Mouse (Mus musculus): ENCODE measurements around the gene Gtf2h1. TPM values are rescaled to one million over a fixed set of nuclear protein-coding genes. Genes with fewer than 3 reads are reported as not detected.

The Gtf2h1 gene
- polyA plus RNA-seq, 1 experiment from 2014 or later, result 72.8 TPM

- no peak overlapping the region for H3K27ac ChIP-seq
- ATAC-seq, result no peak
- 90% methylated on average over 4 of the region's 4 CpGs for WGBS
- peaks cover 2% of the 10 kb centered on the region; the same call in 1 of the 2 replicates for H3K36me3 ChIP-seq
- H3K27me3 ChIP-seq (replicated peaks), result no peaks in the 10 kb centered on the region
- H3K4me3 ChIP-seq (replicated peaks), result no peak overlapping the region
- H3K4me2 ChIP-seq (replicated peaks), result no peak overlapping the region
- no peak overlapping the region for H3K9ac ChIP-seq
- peaks cover 38% of the 10 kb centered on the region for H3K4me1 ChIP-seq (replicated peaks)
- no peaks in the 10 kb centered on the region for H3K9me3 ChIP-seq
These were observed 47.7 kb downstream of the Gtf2h1 start for GRCm38 (mm10) chr7:46843576-46843975.

- Histone ChIP-seq H3K27ac (peak overlapping the region; percentile 90), H3K4me1 (replicated peaks) (peaks cover 23% of the 10 kb centered on the region), H3K4me3 (replicated peaks) (peak overlapping the region; percentile 69), H3K27me3 (replicated peaks) (no peaks in the 10 kb centered on the region), H3K9ac (peak overlapping the region; percentile 82), H3K9me3 (no peaks in the 10 kb centered on the region), H3K4me2 (replicated peaks) (peak overlapping the region; percentile 83), H3K36me3 (peaks cover 16% of the 10 kb centered on the region)
- under 1% methylated on average over 51 of the region's 51 CpGs for WGBS
- peak; percentile 92 for ATAC-seq
These were observed 49.5 kb downstream of the Gtf2h1 start for GRCm38 (mm10) chr7:46845211-46845977.

GRCm38 (mm10) chr7:46845978-46846485 lies 50.1 kb downstream of the Gtf2h1 start:
- peak overlapping the region; percentile 82 for H3K9ac ChIP-seq
- H3K4me3 ChIP-seq (replicated peaks), result peak overlapping the region; percentile 69
- no peak for ATAC-seq
- no peaks in the 10 kb centered on the region for H3K9me3 ChIP-seq
- peaks cover 21% of the 10 kb centered on the region for H3K36me3 ChIP-seq
- 0% methylated on average over 36 of the region's 36 CpGs for WGBS
- peak overlapping the region; percentile 83 for H3K4me2 ChIP-seq (replicated peaks)
- no peaks in the 10 kb centered on the region for H3K27me3 ChIP-seq (replicated peaks)
- H3K4me1 ChIP-seq (replicated peaks), result peaks cover 19% of the 10 kb centered on the region
- H3K27ac ChIP-seq, result peak overlapping the region; percentile 90

- H3K4me1 ChIP-seq (replicated peaks), result peaks cover 14% of the 10 kb centered on the region
- H3K4me2 ChIP-seq (replicated peaks), result peak overlapping the region; percentile 83
- H3K27me3 ChIP-seq (replicated peaks), result no peaks in the 10 kb centered on the region
- H3K9me3 ChIP-seq, result no peaks in the 10 kb centered on the region
- H3K36me3 ChIP-seq, result peaks cover 27% of the 10 kb centered on the region
- peak; percentile 35 for ATAC-seq
- H3K9ac ChIP-seq, result peak overlapping the region; percentile 82
- WGBS, result 1% methylated on average over 28 of the region's 28 CpGs
- peak overlapping the region; percentile 90 for H3K27ac ChIP-seq
- peak overlapping the region; percentile 69 for H3K4me3 ChIP-seq (replicated peaks)
These were observed 50.8 kb downstream of the Gtf2h1 start for GRCm38 (mm10) chr7:46846486-46847244.

- no peak overlapping the region for H3K4me2 ChIP-seq (replicated peaks)
- H3K9me3 ChIP-seq, result no peaks in the 10 kb centered on the region
- peaks cover 11% of the 10 kb centered on the region for H3K4me1 ChIP-seq (replicated peaks)
- H3K27ac ChIP-seq, result no peak overlapping the region
- no peak overlapping the region for H3K4me3 ChIP-seq (replicated peaks)
- no peak overlapping the region for H3K9ac ChIP-seq
- no peaks in the 10 kb centered on the region for H3K27me3 ChIP-seq (replicated peaks)
- WGBS, result 81% methylated on average over 5 of the region's 5 CpGs
- peaks cover 51% of the 10 kb centered on the region for H3K36me3 ChIP-seq
- no peak for ATAC-seq
These were observed 53.4 kb downstream of the Gtf2h1 start for GRCm38 (mm10) chr7:46849287-46849686.

GRCm38 (mm10) chr7:46851026-46851425 lies 55.1 kb downstream of the Gtf2h1 start:
- H3K27ac ChIP-seq, result no peak overlapping the region
- H3K36me3 ChIP-seq, result peaks cover 61% of the 10 kb centered on the region
- H3K9me3 ChIP-seq, result no peaks in the 10 kb centered on the region
- no peak overlapping the region for H3K9ac ChIP-seq
- ATAC-seq, result no peak
- peaks cover 4% of the 10 kb centered on the region; the same call in 1 of the 2 replicates for H3K4me1 ChIP-seq (replicated peaks)
- H3K4me2 ChIP-seq (replicated peaks), result no peak overlapping the region
- H3K4me3 ChIP-seq (replicated peaks), result no peak overlapping the region
- no peaks in the 10 kb centered on the region for H3K27me3 ChIP-seq (replicated peaks)
- 82% methylated on average over 7 of the region's 7 CpGs for WGBS

- H3K4me2 ChIP-seq (replicated peaks), result no peak overlapping the region
These were observed 56.8 kb downstream of the Gtf2h1 start for GRCm38 (mm10) chr7:46852666-46853065.

GRCm38 (mm10) chr7:46853365-46853764 lies 57.5 kb downstream of the Gtf2h1 start:
- Histone ChIP-seq H3K9ac (no peak overlapping the region), H3K4me2 (replicated peaks) (no peak overlapping the region), H3K27ac (no peak overlapping the region), H3K27me3 (replicated peaks) (no peaks in the 10 kb centered on the region), H3K9me3 (no peaks in the 10 kb centered on the region), H3K36me3 (peaks cover 61% of the 10 kb centered on the region), H3K4me3 (replicated peaks) (no peak overlapping the region), H3K4me1 (replicated peaks) (no peaks in the 10 kb centered on the region; the same call in 1 of the 2 replicates)
- 91% methylated on average over 9 of the region's 9 CpGs for WGBS
- no peak for ATAC-seq

More at GRCm38 (mm10) chr7:46852666-46853065, 56.8 kb downstream of the Gtf2h1 start:
- H3K4me1 ChIP-seq (replicated peaks), result no peaks in the 10 kb centered on the region; the same call in 1 of the 2 replicates
- H3K9me3 ChIP-seq, result no peaks in the 10 kb centered on the region
- WGBS, result 90% methylated on average over 1 of the region's 1 CpGs
- no peak for ATAC-seq
- H3K27me3 ChIP-seq (replicated peaks), result no peaks in the 10 kb centered on the region
- H3K27ac ChIP-seq, result no peak overlapping the region
- H3K36me3 ChIP-seq, result peaks cover 61% of the 10 kb centered on the region
- H3K4me3 ChIP-seq (replicated peaks), result no peak overlapping the region
- no peak overlapping the region for H3K9ac ChIP-seq

GRCm38 (mm10) chr7:46855866-46856560 lies 60.1 kb downstream of the Gtf2h1 start:
- H3K9me3 ChIP-seq, result no peaks in the 10 kb centered on the region
- no peaks in the 10 kb centered on the region for H3K27me3 ChIP-seq (replicated peaks)
- peak; percentile 40; the same call in 1 of the 2 replicates for ATAC-seq
- no peak overlapping the region for H3K9ac ChIP-seq
- H3K4me2 ChIP-seq (replicated peaks), result no peak overlapping the region
- no peak overlapping the region for H3K27ac ChIP-seq
- H3K36me3 ChIP-seq, result peaks cover 41% of the 10 kb centered on the region
- H3K4me3 ChIP-seq (replicated peaks), result no peak overlapping the region
- no peaks in the 10 kb centered on the region for H3K4me1 ChIP-seq (replicated peaks)
- WGBS, result 75% methylated on average over 7 of the region's 7 CpGs

GRCm38 (mm10) chr7:46857436-46857835 lies 61.5 kb downstream of the Gtf2h1 start:
- Histone ChIP-seq H3K9ac (no peak overlapping the region), H3K27me3 (replicated peaks) (no peaks in the 10 kb centered on the region), H3K9me3 (no peaks in the 10 kb centered on the region), H3K27ac (no peak overlapping the region), H3K4me1 (replicated peaks) (no peaks in the 10 kb centered on the region), H3K4me3 (replicated peaks) (no peak overlapping the region), H3K36me3 (peaks cover 26% of the 10 kb centered on the region), H3K4me2 (replicated peaks) (no peak overlapping the region)
- WGBS, result 72% methylated on average over 9 of the region's 9 CpGs
- ATAC-seq, result no peak

- H3K4me3 ChIP-seq (replicated peaks), result no peak overlapping the region
- 50% methylated on average over 6 of the region's 6 CpGs for WGBS
- H3K4me1 ChIP-seq (replicated peaks), result no peaks in the 10 kb centered on the region
- H3K9me3 ChIP-seq, result no peaks in the 10 kb centered on the region
- H3K9ac ChIP-seq, result no peak overlapping the region
- H3K27me3 ChIP-seq (replicated peaks), result no peaks in the 10 kb centered on the region
- ATAC-seq, result no peak
- peaks cover 12% of the 10 kb centered on the region; the same call in 1 of the 2 replicates for H3K36me3 ChIP-seq
- no peak overlapping the region for H3K27ac ChIP-seq
- no peak overlapping the region for H3K4me2 ChIP-seq (replicated peaks)
These were observed 63.1 kb downstream of the Gtf2h1 start for GRCm38 (mm10) chr7:46859031-46859430.

- H3K9me3 ChIP-seq, result no peaks in the 10 kb centered on the region
- no peaks in the 10 kb centered on the region for H3K36me3 ChIP-seq
- no peak within 1 kb of the TSS for H3K27ac ChIP-seq
- no peak for ATAC-seq
- no peaks in the 10 kb centered on the region for H3K27me3 ChIP-seq (replicated peaks)
- no peaks in the 10 kb centered on the region for H3K4me1 ChIP-seq (replicated peaks)
- H3K9ac ChIP-seq, result no peak within 1 kb of the TSS
- 44% methylated on average over 10 of the region's 10 CpGs for WGBS
- H3K4me2 ChIP-seq (replicated peaks), result no peak within 1 kb of the TSS
- no peak within 1 kb of the TSS for H3K4me3 ChIP-seq (replicated peaks)
These were observed 65.1 kb downstream of the Gtf2h1 start, which contains the start of gene Ldhc for GRCm38 (mm10) chr7:46860996-46861395. Gene Ldhc, plus strand, starts transcription at chr7:46861203.

Data from intestine, embryonic 15.5 days (tissue).